ENCODE assay signal across 8 mouse cellular contexts in the genomic region with DNA sequence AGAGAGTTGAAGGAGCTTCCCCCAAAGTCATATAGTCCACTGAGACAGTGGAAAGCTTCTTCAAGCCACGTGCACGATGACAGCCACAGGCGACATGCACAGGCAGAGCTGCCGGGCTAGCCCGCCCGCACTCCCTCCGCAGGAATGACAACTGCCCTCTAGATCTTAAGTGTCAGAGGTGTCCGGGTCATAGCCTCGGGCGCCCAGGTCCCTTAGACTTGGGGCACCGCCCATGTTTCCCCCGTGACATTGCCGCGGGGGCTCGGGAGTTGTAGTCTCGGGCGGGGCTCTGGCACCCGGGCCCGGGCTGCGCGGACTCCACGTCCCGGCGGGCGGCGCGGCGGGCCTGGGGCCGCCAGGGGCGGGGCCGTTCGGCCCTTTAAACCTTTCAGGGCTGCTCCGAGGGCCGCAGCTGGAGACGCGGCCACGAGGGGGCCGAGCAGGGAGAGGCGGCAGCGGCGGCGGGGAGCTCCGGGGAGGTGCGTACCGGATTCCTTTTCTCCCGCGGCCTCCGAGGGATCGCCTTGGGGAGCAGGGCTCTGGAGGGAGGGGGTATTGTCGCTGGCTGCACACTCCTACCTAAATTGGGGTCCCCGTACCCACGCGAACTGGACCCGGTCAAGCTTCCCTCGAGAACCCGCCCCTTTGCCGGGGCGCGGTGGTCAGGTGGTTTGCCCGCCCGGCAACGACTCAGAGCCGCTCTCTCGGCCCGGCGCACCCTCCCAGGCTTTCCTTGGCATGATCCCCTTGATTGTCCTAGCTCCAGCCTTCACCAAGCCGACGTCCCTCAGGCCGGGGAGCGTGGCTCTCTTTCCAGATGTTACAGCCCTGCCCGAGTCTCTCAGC. TPM values are rescaled to one million over a fixed set of nuclear protein-coding genes. Genes with fewer than 3 reads are reported as not detected.
A peak's percentile ranks its signal among the peaks of the same experiment; 100 is the strongest.
DNase-seq lines count a peak whose midpoint lies in the region; ATAC-seq and TF ChIP-seq lines count a peak whose summit lies in the region.

Tmem150a (plus strand) TSS at position 382 of the 846 bp plus-strand sequence.

- peak within 1 kb of the TSS; percentile 85 for H3K4me2 ChIP-seq in heart, embryonic 13.5 days
- peak within 1 kb of the TSS; percentile 95 for H3K4me2 ChIP-seq in kidney, postnatal 0 days (ENCODE audit: low read length)
- peak within 1 kb of the TSS; percentile 67 for H3K4me2 ChIP-seq in liver, embryonic 14.5 days (ENCODE audit: low read depth)
- peak within 1 kb of the TSS; percentile 95 for H3K4me2 ChIP-seq in stomach, embryonic 16.5 days (ENCODE audit: low read depth, low read length)

- ATAC-seq in heart, embryonic 13.5 days (ENCODE audit: extremely low read depth, insufficient number of reproducible peaks, low FRiP score, low TSS enrichment) = peak; percentile 85
- peak; percentile 90 for ATAC-seq in kidney, postnatal 0 days (replicated peaks; ENCODE audit: low FRiP score, low read depth)
- peak; percentile 57 for ATAC-seq in liver, embryonic 14.5 days (ENCODE audit: insufficient read depth)
- peak; percentile 88 for ATAC-seq in stomach, embryonic 16.5 days (ENCODE audit: insufficient read depth, low FRiP score)

- TF ChIP-seq EP300 in liver, embryonic 14.5 days (IDR thresholded peaks at IDR 0.05; ENCODE audit: low read depth) = no peak

- H3K27ac ChIP-seq in forebrain, embryonic 10.5 days = peak within 1 kb of the TSS; percentile 80
- peak within 1 kb of the TSS; percentile 51 for H3K27ac ChIP-seq in heart, embryonic 13.5 days (replicated peaks)
- peak within 1 kb of the TSS; percentile 76 for H3K27ac ChIP-seq in kidney, postnatal 0 days
- no peak within 1 kb of the TSS for H3K27ac ChIP-seq in liver, embryonic 14.5 days
- H3K27ac ChIP-seq in stomach, embryonic 16.5 days (ENCODE audit: low read length) = peak within 1 kb of the TSS; percentile 58

- H3K9me3 ChIP-seq in forebrain, embryonic 10.5 days = no peaks in the 10 kb centered on the region
- no peaks in the 10 kb centered on the region for H3K9me3 ChIP-seq in heart, embryonic 13.5 days
- no peaks in the 10 kb centered on the region for H3K9me3 ChIP-seq in kidney, postnatal 0 days (replicated peaks; ENCODE audit: low read length)
- no peaks in the 10 kb centered on the region for H3K9me3 ChIP-seq in liver, embryonic 14.5 days (ENCODE audit: control insufficient read depth, low read length)
- no peaks in the 10 kb centered on the region for H3K9me3 ChIP-seq in stomach, embryonic 16.5 days (replicated peaks; ENCODE audit: control insufficient read depth, low read length)

- H3K27me3 ChIP-seq in forebrain, embryonic 10.5 days (ENCODE audit: poor library complexity, severe bottlenecking) = peaks cover 9% of the 10 kb centered on the region; the same call in 1 of the 2 replicates
- H3K27me3 ChIP-seq in heart, embryonic 13.5 days (replicated peaks) = no peaks in the 10 kb centered on the region
- H3K27me3 ChIP-seq in kidney, postnatal 0 days (ENCODE audit: insufficient read depth, low read length) = no peaks in the 10 kb centered on the region
- H3K27me3 ChIP-seq in liver, embryonic 14.5 days (ENCODE audit: control insufficient read depth, insufficient read depth, low read length) = peaks cover 30% of the 10 kb centered on the region
- H3K27me3 ChIP-seq in stomach, embryonic 16.5 days (ENCODE audit: control insufficient read depth, insufficient read depth, low read length) = no peaks in the 10 kb centered on the region

- H3K36me3 ChIP-seq in forebrain, embryonic 10.5 days (replicated peaks) = peaks cover 50% of the 10 kb centered on the region
- H3K36me3 ChIP-seq in heart, embryonic 13.5 days = peaks cover 43% of the 10 kb centered on the region
- peaks cover 10% of the 10 kb centered on the region for H3K36me3 ChIP-seq in kidney, postnatal 0 days (ENCODE audit: insufficient read depth, low read length)
- H3K36me3 ChIP-seq in liver, embryonic 14.5 days (replicated peaks; ENCODE audit: control insufficient read depth, insufficient read depth, low read depth) = peaks cover 24% of the 10 kb centered on the region
- 0 out of 2 replicates have a peak, but pooled peaks cover 17% of the 10 kb centered on the region for H3K36me3 ChIP-seq in stomach, embryonic 16.5 days (ENCODE audit: control insufficient read depth, insufficient read depth, low read length)

- peak within 1 kb of the TSS; percentile 87 for H3K9ac ChIP-seq in heart, embryonic 13.5 days
- H3K9ac ChIP-seq in kidney, postnatal 0 days (ENCODE audit: low read depth, low read length) = peak within 1 kb of the TSS; percentile 72
- H3K9ac ChIP-seq in liver, embryonic 14.5 days (replicated peaks) = peak within 1 kb of the TSS; percentile 40; the same call in 1 of the 2 replicates
- H3K9ac ChIP-seq in stomach, embryonic 16.5 days (ENCODE audit: low read length) = peak within 1 kb of the TSS; percentile 79

- peaks cover 38% of the 10 kb centered on the region for H3K4me1 ChIP-seq in forebrain, embryonic 10.5 days
- peaks cover 70% of the 10 kb centered on the region for H3K4me1 ChIP-seq in heart, embryonic 13.5 days
- H3K4me1 ChIP-seq in kidney, postnatal 0 days (replicated peaks; ENCODE audit: insufficient read depth, low read length) = no peaks in the 10 kb centered on the region
- peaks cover 18 to 33% of the 10 kb centered on the region in 2 experiments for H3K4me1 ChIP-seq in liver, embryonic 14.5 days (replicated peaks; ENCODE audit: control insufficient read depth in 2 of 2, insufficient read depth in 2 of 2, low read length in 1 of 2)
- H3K4me1 ChIP-seq in stomach, embryonic 16.5 days (ENCODE audit: control insufficient read depth, insufficient read depth, low read length) = peaks cover 45% of the 10 kb centered on the region

- TF ChIP-seq CTCF in kidney, postnatal 0 days (IDR thresholded peaks at IDR 0.05; ENCODE audit: low read depth) = peak; percentile 60
- peak; percentile 35; the same call in 1 of the 2 replicates for TF ChIP-seq CTCF in liver, embryonic 14.5 days (IDR thresholded peaks at IDR 0.05; ENCODE audit: low read depth)

- H3K4me3 ChIP-seq in forebrain, embryonic 10.5 days = peak within 1 kb of the TSS; percentile 64
- H3K4me3 ChIP-seq in heart, embryonic 13.5 days = peak within 1 kb of the TSS; percentile 66
- peak within 1 kb of the TSS; percentile 66 for H3K4me3 ChIP-seq in kidney, postnatal 0 days (replicated peaks; ENCODE audit: low read depth, low read length)
- peak within 1 kb of the TSS; percentile 51 to 56 for H3K4me3 ChIP-seq in liver, embryonic 14.5 days (ENCODE audit: insufficient read depth in 1 of 2, low read depth in 2 of 2, low read length in 2 of 2)
- peak within 1 kb of the TSS; percentile 59 for H3K4me3 ChIP-seq in stomach, embryonic 16.5 days (replicated peaks; ENCODE audit: low read length)

- DNase-seq in B cell, adult 2 months = peak; percentile 65 to 67
- peak; percentile 66 to 72 for DNase-seq in adrenal gland, postnatal 4 days (ENCODE audit: low spot score in 2 of 2)
- peak; percentile 72 for DNase-seq in forebrain, embryonic 10.5 days (ENCODE audit: extremely low spot score, low spot score)
- peak; percentile 84 for DNase-seq in kidney, postnatal 0 days (ENCODE audit: low spot score)
- no peak for DNase-seq in liver, embryonic 14.5 days (ENCODE audit: low read depth in 3 of 3, low spot score in 3 of 3)
- DNase-seq in neural tube, embryonic 10.5 days (ENCODE audit: extremely low spot score, low spot score) = peak; percentile 82

- under 1% methylated on average over 71 of the region's 71 CpGs for WGBS in forebrain, embryonic 10.5 days
- WGBS in heart, embryonic 13.5 days = under 1% methylated on average over 63 of the region's 71 CpGs
- under 1% methylated on average over 60 of the region's 71 CpGs for WGBS in kidney, postnatal 0 days
- WGBS in liver, embryonic 14.5 days (ENCODE audit: insufficient replicate concordance) = under 1% methylated on average over 71 of the region's 71 CpGs
- WGBS in stomach, embryonic 16.5 days = under 1% methylated on average over 71 of the region's 71 CpGs

RNA-seq across cellular contexts. Expression of gene Tmem150a, which starts in this region (rescaled TPM):
- total RNA-seq in adrenal gland, postnatal 4 days (2021) = 10 to 100 TPM; 31.4 to 34.1 TPM
- 5.6 and 5.8 TPM in 2 replicates for polyA plus RNA-seq in forebrain, embryonic 10.5 days (2016; fragmentation: Nextera tagmentation; extraction: Ambion mirVana)
- 13.4 and 15.1 TPM in 2 replicates for polyA plus RNA-seq in heart, embryonic 13.5 days (2015; fragmentation: Nextera tagmentation; extraction: Ambion mirVana)
- polyA plus RNA-seq in kidney, postnatal 0 days (2015; fragmentation: Nextera tagmentation; extraction: Ambion mirVana) = 50.5 and 50.6 TPM in 2 replicates
- polyA plus RNA-seq in liver, embryonic 14.5 days (2012; rRNA removed) = 39.0 and 58.3 TPM in 2 replicates
- polyA plus RNA-seq in liver, embryonic 14.5 days (2014; fragmentation: Nextera tagmentation; extraction: Ambion mirVana) = 43.6 and 48.0 TPM in 2 replicates
- polyA plus RNA-seq in stomach, embryonic 16.5 days (2015; fragmentation: Nextera tagmentation; extraction: Ambion mirVana) = 16.6 and 18.5 TPM in 2 replicates

Comparison
In these comparisons a context has a peak if more than half of its experiments do, and no peak if none do; other contexts are left out.
1. DNase-seq: peak in B cell, adult 2 months (2 of 2), adrenal gland, postnatal 4 days (2 of 2), forebrain, embryonic 10.5 days (single experiment), kidney, postnatal 0 days (single experiment) and neural tube, embryonic 10.5 days (single experiment); none in liver, embryonic 14.5 days (0 of 3).
2. Peak in every context shown above with its lines, with median percentiles within 50 percentile points of each other: H3K4me3 ChIP-seq, ATAC-seq, H3K4me2 ChIP-seq and H3K9ac ChIP-seq.